Mouse (Mus musculus) stomach, postnatal 0 days (tissue): ENCODE data around the gene Ints13. TPM values are rescaled to one million over a fixed set of nuclear protein-coding genes. Genes with fewer than 3 reads are reported as not detected.

ENCODE experiments used
- ATAC-seq: fragments of 200-750 bp; cut with Nextera tagmentation; 2 replicates; pipeline ENCODE4 v1.8.0; 2017; ENCODE audit not compliant: low FRiP score, low TSS enrichment
- DNase-seq: peaks from one replicate; pipeline ENCODE4 v3.0.0-alpha.2; 2016; ENCODE audit warnings: low spot score
- H3K27ac ChIP-seq: fragments of 300-500 bp; sonication (generic); replicated peaks from 2 replicates; pipeline ENCODE4 v1.5.1; 2014; ENCODE audit warnings: mild to moderate bottlenecking, control low read depth
- H3K27me3 ChIP-seq: fragments of 300-500 bp; sonication (generic); 2 replicates; pipeline ENCODE4 v1.6.1; 2014; ENCODE audit warnings: low read length; ENCODE audit not compliant: control insufficient read depth, insufficient read depth
- H3K36me3 ChIP-seq: fragments of 300-500 bp; sonication (generic); 2 replicates; pipeline ENCODE4 v1.6.1; 2014; ENCODE audit warnings: low read length, mixed read lengths; ENCODE audit not compliant: control insufficient read depth, insufficient read depth
- H3K4me1 ChIP-seq: fragments of 300-500 bp; sonication (generic); replicated peaks from 2 replicates; pipeline ENCODE4 v1.6.1; 2014; ENCODE audit warnings: antibody characterized with exemption; ENCODE audit not compliant: control insufficient read depth, insufficient read depth
- H3K4me2 ChIP-seq: fragments of 300-500 bp; sonication (generic); replicated peaks from 2 replicates; pipeline ENCODE4 v1.6.1; 2014; ENCODE audit warnings: low read depth, mild to moderate bottlenecking, control low read depth, moderate library complexity
- H3K4me3 ChIP-seq: fragments of 300-500 bp; sonication (generic); 2 replicates; pipeline ENCODE4 v1.5.1; 2014; ENCODE audit warnings: low read depth, low read length, control low read depth
- H3K9ac ChIP-seq: fragments of 300-500 bp; sonication (generic); 2 replicates; pipeline ENCODE4 v1.6.1; 2014; ENCODE audit warnings: mild to moderate bottlenecking, low read length, control low read depth, mixed read lengths
- H3K9me3 ChIP-seq: fragments of 300-500 bp; sonication (generic); 2 replicates; pipeline ENCODE4 v1.6.1; 2016; ENCODE audit warnings: low read length; ENCODE audit not compliant: control insufficient read depth
- CTCF ChIP-seq: IDR thresholded peaks from 2 replicates; pipeline ENCODE4 v1.5.1; 2016; ENCODE audit warnings: antibody characterized with exemption, low read depth, mild to moderate bottlenecking, moderate library complexity
- EP300 ChIP-seq: optimal IDR thresholded peaks from 2 replicates; pipeline ENCODE3; 2016; ENCODE audit warnings: antibody characterized with exemption
- WGBS: fragments of 180-500 bp; shearing (Covaris S2); extraction: QIAGEN DNeasy Blood & Tissue Kit; methylation state at CpG from one replicate; pipeline ENCODE4 v1.1.7; 2014; 5-methylcytosine and 5-hydroxymethylcytosine counted together
- polyA plus RNA-seq: library from polyadenylated mRNA; unstranded; fragments of >200 nt; fragmentation: Nextera tagmentation; extraction: Ambion mirVana; gene quantifications from 2 replicates; pipeline ENCODE4 v1.2.1, GENCODE M21; 2015

Gene Ints13
- polyA plus RNA-seq, 1 experiment from 2014 or later = 25.8 TPM

DNA sequence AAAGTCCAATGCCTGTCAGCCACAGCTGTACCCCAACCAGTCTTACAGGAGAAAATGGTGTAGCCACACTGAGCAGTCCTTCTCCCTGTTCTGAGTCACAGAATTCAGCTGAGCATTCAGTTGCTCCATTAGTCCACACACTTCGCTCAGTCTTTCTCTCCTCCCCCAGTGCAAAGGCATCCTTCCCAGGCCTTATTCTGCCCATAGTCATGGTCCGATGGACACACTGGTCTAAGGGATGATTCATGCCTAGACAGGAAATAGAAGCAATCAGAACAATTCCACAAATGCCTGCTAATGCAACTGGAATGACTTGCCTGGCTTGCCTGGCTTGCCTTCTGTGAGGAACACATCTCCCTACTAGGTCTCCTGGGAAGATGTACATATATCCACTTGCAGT, 50.1 kb downstream of the Ints13 start:
- Histone ChIP-seq H3K27ac (no peak overlapping the region), H3K4me3 (no peak overlapping the region), H3K9me3 (no peaks in the 10 kb centered on the region), H3K36me3 (no peaks in the 10 kb centered on the region), H3K9ac (no peak overlapping the region), H3K27me3 (no peaks in the 10 kb centered on the region), H3K4me2 (no peak overlapping the region), H3K4me1 (no peaks in the 10 kb centered on the region)
- WGBS = 72% methylated on average over 2 of the region's 2 CpGs
- TF ChIP-seq CTCF (no peak), EP300 (no peak)
- no peak for DNase-seq
- no peak for ATAC-seq

- no peak for TF ChIP-seq EP300
- TF ChIP-seq CTCF = no peak
- H3K4me1 ChIP-seq = no peaks in the 10 kb centered on the region
- H3K27ac ChIP-seq = no peak overlapping the region
- no peak for ATAC-seq
- no peak overlapping the region for H3K9ac ChIP-seq
- no peaks in the 10 kb centered on the region for H3K36me3 ChIP-seq
- no peak overlapping the region for H3K4me3 ChIP-seq
- no peak overlapping the region for H3K4me2 ChIP-seq
- H3K9me3 ChIP-seq = no peaks in the 10 kb centered on the region
- no peak for DNase-seq
- no peaks in the 10 kb centered on the region for H3K27me3 ChIP-seq
- 82% methylated on average over 2 of the region's 2 CpGs for WGBS
Observed at GRCm38 (mm10) chr6:146525500-146525899, 52.1 kb downstream of the Ints13 start.

DNA sequence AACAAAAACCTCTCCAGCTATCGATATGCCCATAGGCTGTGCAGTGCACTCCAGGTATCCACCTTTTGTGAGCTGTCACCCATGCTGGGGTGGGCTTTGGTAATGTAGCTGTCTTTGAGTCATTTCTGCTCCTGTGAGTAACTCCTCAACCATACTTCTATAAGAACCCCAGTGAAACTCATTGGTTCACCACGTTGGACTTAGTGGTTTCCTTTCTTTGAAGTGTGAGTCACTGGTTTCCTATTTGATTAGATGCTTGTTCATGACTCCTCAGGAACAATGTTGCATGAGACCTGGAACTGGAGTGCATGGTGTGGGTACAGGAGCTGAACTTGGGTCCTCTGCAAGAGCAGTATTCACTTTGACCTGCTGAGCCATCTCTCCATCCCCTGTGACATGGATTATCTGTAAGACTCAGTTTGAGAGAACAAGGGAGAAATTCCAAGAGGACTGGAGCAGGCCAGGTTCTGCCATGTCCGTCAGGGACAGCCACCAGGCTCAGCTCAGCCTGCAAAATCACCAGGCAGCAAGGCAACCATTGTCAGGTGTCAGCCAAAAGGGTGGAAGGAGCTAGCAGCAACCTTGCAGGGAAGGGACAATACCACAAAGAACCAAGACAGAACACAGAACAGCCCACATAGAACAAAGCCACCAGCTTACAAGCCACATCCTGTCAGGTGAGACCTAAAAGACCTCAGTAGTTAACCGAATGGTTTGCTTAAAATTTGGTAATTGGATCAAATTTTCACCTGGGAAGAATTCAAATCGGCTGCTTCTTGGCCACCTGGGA, 56.0 kb downstream of the Ints13 start:
- no peak for DNase-seq
- no peak overlapping the region for H3K9ac ChIP-seq
- no peak overlapping the region for H3K4me3 ChIP-seq
- 81% methylated on average over 5 of the region's 5 CpGs for WGBS
- H3K36me3 ChIP-seq = no peaks in the 10 kb centered on the region
- no peaks in the 10 kb centered on the region for H3K27me3 ChIP-seq
- ATAC-seq = no peak
- no peaks in the 10 kb centered on the region for H3K9me3 ChIP-seq
- H3K27ac ChIP-seq = no peak overlapping the region
- no peak for TF ChIP-seq CTCF
- TF ChIP-seq EP300 = no peak
- H3K4me1 ChIP-seq = no peaks in the 10 kb centered on the region
- H3K4me2 ChIP-seq = no peak overlapping the region

DNA sequence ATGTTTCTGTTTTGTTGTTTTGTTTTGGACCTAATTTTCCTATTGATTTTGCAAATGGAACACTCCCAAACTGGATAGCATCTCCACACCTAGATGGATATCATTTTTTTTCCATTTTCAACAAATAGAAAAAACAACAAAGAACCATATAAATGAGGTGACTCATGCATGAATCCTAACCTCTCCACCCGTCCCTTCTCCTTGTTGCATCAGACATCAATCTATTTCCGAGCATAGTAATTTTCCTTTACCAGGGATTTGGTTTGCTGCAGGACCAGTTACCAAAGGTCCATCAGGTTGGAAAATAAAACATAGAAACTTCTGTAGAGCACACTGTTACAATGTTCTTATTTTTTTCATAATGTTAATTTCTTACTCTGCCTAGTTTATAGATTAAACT, 58.6 kb downstream of the Ints13 start:
- ATAC-seq (no peak), DNase-seq (no peak)
- Histone ChIP-seq H3K27ac (no peak overlapping the region), H3K4me3 (no peak overlapping the region), H3K4me1 (no peaks in the 10 kb centered on the region), H3K27me3 (no peaks in the 10 kb centered on the region), H3K36me3 (no peaks in the 10 kb centered on the region), H3K9me3 (no peaks in the 10 kb centered on the region), H3K4me2 (no peak overlapping the region), H3K9ac (no peak overlapping the region)
- 66% methylated on average over 2 of the region's 2 CpGs for WGBS
- TF ChIP-seq EP300 = no peak

DNA sequence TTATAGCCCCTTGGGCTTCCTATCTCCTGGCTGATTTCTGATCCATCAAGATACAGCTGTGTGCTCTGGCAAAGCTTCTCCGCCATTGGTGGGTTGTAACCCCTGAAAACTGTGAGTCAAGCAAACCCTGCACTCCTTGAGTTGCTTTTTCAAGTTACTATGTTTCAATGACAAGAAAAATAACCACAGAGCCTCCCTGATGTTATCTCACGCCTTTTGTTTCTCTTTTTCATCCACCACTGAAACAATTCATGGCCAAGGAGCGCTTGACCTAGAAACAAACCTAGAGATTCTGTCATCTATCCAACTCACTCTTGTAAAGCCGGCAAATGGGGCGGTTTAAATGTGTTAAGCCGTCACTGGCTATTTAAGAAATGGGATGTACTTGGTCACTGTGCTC, 61.7 kb downstream of the Ints13 start:
- TF ChIP-seq EP300 (no peak), CTCF (no peak)
- Histone ChIP-seq H3K36me3 (no peaks in the 10 kb centered on the region), H3K9me3 (no peaks in the 10 kb centered on the region), H3K4me3 (no peak overlapping the region), H3K4me1 (no peaks in the 10 kb centered on the region), H3K27me3 (no peaks in the 10 kb centered on the region), H3K27ac (no peak overlapping the region), H3K9ac (no peak overlapping the region), H3K4me2 (no peak overlapping the region)
- WGBS = 53% methylated on average over 6 of the region's 6 CpGs
- DNase-seq (no peak), ATAC-seq (no peak)

DNA sequence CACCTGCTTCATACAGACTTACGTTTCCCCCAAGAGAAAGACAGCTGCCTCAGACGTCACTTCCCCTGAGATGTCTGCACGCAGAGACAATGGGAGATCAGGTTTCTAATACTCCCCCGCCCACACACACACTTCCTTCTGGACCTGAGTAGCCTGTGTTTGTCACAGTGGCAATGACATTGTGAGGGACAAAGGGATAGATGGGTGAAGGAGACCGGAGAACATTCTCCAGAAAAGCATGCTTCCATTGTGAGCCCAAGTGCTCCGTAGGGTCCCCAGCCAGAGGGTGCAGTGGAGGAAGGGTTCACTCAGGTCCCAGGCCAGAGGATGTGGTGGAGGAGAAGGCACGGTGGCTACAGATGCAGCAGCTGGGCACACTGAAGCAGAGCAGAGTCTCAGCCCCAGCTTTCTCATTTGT, 63.1 kb downstream of the Ints13 start:
- 58% methylated on average over 7 of the region's 7 CpGs for WGBS
- no peak for TF ChIP-seq CTCF
- no peak for TF ChIP-seq EP300
- ATAC-seq (no peak), DNase-seq (no peak)
- H3K27ac ChIP-seq = no peak overlapping the region
- no peak overlapping the region for H3K4me3 ChIP-seq
- H3K27me3 ChIP-seq = no peaks in the 10 kb centered on the region
- H3K4me1 ChIP-seq = no peaks in the 10 kb centered on the region
- H3K4me2 ChIP-seq = no peak overlapping the region
- H3K9ac ChIP-seq = no peak overlapping the region
- no peaks in the 10 kb centered on the region for H3K9me3 ChIP-seq
- H3K36me3 ChIP-seq = no peaks in the 10 kb centered on the region
